Mouse (Mus musculus): ENCODE data around the gene Pheta2. TPM values are rescaled to one million over a fixed set of nuclear protein-coding genes. Genes with fewer than 3 reads are reported as not detected.

Gene Pheta2
- 1 to 10 TPM; 3.5 to 3.7 TPM for total RNA-seq (2021)
- long read RNA-seq, experiment 1, transcript Pheta2-201 (2 exons, 2,745 nt), result major isoform, 7 of 7 reads
- long read RNA-seq, experiment 1, partial matches to known transcripts, result 0 of 7 reads
- long read RNA-seq, experiment 1, other reads (novel, unspliced or antisense), result 0 of 7 reads
- long read RNA-seq, experiment 2, partial matches to known transcripts, result 0 of 3 reads
- long read RNA-seq, experiment 2, other reads (novel, unspliced or antisense), result 0 of 3 reads

DNA sequence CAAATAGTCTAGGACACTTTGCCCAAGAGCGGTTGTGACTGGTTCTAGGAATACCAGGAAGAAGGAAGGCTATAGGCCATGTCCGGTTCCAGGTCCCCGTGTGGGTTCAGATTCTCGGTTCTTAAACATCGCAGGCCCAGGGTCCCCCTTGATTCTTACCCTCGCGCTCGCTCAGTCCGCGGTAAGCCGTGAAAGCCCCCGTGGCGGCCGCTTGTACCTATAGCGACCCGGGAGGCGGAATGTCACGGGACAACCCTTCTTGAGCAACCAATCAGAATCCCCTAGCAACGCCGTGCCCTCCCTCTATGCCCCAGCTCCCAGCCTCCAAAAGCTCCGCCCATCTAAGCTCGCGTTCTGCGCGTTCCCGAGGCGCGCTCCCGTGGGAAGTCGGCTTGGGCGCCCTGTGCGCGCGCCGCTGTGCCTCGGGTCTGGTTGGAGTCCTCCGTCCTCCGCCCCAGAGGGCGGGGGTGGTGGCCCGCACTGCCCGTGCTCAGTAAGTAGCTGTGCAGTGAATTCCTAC is at the start of gene Pheta2, which contains the start of the genes Naga and Smdt1:
Pheta2 (plus strand) TSS at position 350 of the 520 bp plus-strand sequence.
Naga (minus strand) TSS at position 333 of the 520 bp plus-strand sequence.
Smdt1 (plus strand) TSS at position 367 of the 520 bp plus-strand sequence.
- DNase-seq, result peak; percentile 98

DNA sequence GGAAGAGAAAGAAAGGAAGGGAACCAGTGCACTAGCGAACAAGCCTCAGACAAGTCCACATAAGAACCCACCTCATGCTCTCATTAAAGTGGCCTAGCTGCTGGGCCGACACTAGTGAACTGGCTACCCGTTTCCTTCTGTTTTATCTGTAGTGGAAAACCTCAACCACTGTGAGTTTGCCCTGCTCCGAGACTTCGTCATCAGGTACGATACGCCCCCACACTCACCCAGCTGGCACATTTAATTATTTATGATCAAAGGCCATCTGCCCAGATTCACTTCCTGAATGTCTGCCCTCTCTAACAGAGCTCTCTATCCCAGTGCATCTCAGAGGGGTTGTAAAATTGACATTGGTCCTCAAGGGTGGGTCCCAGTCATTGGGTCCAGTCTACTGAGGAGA is 48.5 kb upstream of the Pheta2 start:
- no peak for DNase-seq

DNA sequence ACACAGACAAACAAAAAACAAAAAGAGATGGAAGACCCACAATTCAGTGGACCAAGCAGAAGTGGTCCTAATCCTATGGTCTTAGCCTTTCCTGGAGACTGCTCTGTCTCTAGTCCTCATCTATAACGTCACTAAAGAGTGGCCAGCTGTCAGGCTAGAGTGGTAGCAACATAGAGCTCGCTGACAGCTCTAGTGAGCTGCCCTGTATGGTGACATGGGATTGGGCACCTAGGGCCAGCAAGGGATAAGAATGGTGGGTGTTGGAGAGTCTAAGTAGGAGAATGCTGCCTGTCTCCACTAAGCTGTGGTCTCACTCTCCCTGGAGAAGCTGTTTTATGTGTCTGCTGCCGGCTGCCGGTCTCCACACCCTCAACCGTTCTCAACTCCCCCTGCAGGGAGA is 45.9 kb upstream of the Pheta2 start:
- DNase-seq, result no peak

DNA sequence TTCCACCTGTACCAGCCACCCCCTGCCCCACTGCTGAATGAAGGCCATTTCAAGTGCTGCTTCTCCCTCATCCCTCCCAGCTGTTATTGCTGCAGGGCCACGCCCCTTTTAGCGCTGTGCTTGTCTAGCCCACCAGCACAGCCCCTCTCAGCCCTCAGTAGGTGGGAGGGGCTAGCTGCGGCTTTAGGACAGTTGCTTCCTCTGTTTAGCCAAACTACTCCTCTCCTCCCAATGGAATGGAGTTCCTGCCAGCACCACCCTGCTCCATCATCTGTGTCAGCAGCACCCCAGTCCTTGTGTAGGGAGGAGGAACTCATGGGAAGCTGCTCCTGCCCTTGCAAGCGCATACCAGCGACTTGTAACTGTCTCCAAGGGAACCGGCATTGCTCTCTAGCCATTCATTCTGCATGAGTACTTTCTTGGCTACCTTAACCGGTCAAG is 45.5 kb upstream of the Pheta2 start:
- no peak for DNase-seq

DNA sequence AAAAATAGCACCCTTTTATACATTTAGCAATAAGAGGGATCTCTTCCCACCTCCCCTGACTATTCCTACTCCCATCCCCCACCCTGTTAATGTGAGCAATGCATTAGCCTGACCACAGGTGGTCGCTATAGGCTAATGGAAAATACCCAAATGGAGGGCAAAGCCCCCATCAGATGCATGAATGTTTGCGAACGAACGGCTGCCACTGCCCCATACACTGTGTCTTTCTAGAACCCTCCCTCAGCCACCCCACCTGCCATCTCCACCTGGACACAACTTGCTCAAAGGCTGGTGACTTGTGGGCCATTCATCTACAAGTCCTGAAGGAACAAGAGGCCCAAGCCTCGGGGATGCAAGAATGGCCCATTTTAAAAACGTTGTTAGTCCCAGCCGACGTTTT is 44.7 kb upstream of the Pheta2 start:
- DNase-seq, result no peak

DNA sequence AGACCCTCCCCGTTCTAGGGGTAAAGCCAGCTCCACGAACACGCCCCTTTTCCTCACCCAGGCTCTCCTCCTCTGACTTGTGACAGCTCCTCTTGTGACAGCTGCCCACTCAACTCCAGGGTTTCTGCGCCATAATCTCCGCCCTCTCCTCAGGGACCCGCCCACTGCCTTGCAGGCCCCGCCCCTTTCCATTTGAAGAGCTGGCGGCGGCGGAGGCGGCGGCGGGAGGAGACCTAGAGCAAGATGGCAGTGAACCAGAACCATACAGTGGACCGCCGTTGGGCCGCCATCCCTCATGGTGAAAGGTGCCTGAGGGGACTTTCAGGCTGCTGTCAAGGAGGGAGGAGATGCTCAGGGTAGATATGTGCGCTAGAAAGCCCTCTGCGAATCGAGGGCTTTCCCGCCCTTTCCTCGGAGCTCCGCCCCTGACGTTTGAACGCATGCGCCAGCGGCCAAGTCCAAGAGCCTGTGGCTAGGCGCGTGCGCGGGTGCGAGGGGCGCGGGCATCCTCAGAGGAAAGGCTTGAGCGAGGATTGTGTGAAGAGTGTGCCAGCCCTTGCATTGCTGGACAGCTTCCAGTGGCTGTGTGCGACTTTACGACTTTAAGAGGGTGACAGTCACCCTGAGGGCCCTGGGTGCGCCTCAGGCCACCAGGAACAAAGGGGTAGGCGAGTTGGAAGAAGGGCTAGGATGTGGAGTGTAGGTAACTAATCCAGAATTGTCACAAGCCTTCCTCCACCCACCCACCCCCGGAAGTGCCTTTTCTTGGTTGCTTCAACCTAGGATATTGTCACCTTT is 39.8 kb upstream of the Pheta2 start, which contains the start of gene Wbp2nl:
Wbp2nl (plus strand) TSS at position 191 of the 798 bp plus-strand sequence.
- no peak for DNase-seq

DNA sequence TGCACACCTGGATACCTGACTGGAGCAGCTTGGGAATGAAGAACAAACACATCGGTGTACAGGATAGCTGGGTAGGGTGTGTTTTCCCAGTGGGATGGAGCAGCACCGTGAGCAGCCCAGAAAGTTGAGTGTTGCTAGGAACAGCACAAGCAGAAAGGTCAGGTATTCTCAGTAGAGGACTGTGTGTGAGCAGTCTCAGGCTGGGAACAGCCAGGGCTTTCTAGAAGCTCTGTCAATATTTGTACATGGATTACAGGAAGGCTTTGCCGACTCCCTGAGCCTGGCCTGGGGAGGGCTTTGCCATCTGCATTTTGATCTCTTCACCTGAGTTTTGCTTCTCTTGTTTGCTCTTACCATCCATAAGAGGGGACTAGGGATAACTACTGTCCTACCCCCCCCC is 31.6 kb upstream of the Pheta2 start:
- DNase-seq, result no peak

DNA sequence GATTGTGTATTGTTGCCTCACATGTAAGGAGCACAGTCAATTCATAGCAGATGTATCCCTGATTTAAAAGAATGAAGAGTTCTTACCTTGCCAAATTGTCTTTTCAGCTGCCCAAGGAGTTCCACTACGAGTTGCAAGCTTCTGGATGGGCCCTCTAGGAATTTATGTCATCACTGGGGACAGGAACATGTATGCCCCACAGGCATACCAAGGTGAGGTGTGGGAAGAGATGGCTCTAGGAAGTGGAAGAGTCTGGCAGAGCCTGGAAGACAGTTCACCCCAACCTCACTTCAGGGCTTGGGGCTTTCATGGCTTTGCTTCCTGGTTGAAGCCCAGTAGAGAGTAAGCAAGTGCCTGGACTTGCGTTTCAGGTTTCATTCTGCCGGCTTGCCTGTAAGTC is 30.3 kb upstream of the Pheta2 start:
- DNase-seq, result no peak

DNA sequence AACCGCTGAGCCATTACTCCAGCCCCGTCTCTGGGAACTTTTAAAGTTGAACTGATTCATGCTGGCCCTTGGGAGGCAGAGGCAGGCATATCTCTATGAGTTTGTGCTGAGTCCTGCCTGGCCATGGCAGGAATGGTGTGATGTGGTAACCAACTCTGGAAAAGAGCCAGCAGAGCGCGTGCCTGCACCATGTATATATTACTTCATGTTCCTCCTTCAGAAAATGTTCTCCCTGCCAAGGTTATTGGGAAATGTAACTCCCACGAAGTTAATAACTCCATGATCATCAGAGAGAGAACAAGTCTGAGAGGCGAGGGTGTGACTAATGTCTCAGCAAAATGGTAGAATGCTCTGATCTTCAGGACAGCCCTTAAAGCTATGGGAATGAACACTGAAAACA is 20.9 kb upstream of the Pheta2 start:
- DNase-seq, result peak; percentile 50

DNA sequence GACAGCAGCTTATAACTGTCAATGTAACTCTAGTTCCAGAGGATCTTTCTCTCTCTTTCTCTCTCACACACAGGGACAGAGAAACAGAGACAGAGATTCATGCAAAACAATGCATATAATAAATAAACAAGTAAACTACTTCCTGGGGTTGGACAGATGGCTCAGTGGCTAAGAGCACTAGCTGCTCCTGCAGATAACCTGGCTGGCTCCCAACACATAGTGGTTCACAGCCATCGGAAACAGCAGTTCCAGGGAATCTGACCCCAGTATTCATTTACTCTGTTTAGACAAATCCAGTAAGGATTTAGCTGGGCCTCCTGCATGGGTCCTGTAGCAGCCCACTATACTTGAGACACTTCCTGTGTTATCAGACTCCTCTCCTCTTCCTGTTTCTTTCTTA is 19.1 kb upstream of the Pheta2 start:
- no peak for DNase-seq

DNA sequence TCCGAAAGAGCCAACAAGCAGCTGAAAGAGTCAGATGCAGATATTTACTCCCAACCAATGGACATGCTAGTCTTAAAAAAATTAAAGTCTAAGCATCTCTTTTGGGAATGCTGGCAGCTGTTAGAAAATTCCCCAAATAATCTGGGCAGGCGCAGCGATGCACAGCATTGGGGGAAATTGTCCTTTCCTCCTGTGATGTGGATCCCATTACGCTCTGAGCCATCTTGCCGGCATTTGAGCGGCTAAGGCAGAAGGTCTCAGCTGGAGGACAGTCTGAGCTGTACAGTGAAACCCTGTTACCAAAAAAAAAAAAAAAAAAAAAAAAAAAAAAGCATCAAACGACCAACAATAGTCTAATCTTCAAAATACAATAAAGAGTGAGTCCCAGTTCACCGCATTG is 16.5 kb upstream of the Pheta2 start:
- DNase-seq, result no peak

DNA sequence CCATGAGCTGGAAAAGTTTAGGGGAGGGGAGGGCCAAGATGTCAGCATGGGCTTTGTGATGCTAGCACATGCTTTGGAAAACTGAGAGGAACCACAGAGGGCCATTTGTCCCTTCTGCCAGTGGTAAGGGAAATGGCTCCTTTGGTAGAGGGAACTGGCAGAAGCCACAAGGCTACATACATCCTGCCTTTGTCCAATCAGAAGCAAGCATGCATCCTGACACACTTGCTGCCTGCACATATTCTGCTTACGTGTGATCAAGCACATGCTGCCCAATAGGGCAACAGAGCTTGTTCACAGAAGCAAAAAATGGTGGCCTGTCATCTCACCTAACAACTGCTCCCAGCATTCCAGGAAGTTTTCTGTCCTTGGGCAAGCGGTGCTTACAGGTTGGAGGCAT is 13.4 kb upstream of the Pheta2 start:
- no peak for DNase-seq

DNA sequence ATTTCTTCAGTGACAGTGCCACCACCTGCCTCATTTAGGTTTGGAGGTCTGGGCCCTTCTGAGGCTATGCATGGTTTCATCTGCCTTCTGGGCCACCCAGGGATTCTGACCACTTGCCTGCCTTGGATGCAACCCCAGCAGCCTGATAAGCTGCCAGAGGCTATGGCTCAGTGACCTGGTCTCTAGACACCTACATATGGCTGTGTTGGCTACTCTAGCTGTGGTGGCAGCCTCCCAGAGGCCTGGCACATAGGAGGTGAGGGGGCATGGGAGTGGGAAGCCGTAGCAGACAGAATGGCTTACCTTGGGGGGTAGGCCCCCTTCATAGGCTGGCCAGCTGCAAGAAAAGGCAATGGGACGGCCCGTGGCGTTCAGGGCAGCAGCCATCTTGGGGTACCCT is 3.5 kb upstream of the Pheta2 start:
- DNase-seq, result no peak

DNA sequence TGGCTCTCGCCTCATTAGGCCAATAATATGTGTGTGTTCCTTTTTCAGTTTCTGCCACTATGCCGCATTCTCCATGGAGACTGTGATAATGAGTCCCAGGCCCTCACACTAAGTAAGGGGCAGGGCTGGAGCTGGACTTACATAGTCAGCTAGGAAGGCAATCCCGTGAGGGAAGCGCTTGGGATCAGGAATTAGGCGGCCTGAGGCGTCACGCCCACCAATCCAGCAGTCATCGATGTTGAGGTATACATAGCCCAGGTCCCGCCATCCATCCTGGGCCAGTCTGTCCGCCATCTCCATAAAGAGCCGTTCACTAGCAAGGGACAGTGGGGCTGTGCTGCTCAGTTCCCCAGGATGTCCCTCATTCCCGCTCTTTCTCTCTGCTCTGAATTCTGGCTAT is 2.1 kb upstream of the Pheta2 start:
- DNase-seq, result no peak

DNA sequence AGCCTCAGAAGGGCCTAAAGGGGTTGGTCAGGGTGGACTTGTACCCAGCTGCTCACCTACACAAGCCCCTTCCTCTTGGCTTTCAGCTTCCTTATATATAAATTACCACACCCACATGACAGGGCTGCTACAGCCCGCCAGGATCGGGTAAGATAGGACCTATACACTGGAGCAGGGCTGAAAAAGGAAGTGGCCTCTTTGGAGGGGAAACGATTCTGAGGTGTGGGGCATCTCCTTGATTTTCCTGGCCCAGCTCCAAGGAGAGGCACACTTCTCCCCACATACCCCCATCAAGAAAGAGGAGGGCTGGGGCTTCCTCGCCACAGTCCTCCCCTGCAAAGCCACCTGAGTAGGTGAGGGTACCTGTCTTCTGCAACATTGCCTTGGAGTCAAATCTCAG is 867 bp upstream of the Pheta2 start:
- no peak for DNase-seq

DNA sequence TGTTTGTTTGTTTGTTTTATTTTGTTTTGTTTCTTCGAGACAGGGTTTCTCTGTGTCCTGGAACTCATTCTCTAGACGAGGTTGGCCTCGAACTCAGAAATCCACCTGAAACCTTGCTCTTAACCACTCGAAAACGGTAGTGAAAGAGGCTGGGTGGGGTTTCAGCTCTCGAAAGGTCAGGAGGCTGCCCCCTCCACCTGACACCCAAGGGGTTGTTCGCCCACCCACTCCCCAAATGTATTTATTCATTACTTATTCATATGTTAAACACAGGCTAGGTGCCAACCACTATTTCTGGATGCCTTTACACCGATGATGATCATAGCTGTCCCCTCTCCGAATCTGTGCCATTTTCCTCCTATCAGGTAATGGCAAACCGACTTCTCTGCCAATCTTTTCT is 408 bp downstream of the Pheta2 start:
- DNase-seq, result no peak

DNA sequence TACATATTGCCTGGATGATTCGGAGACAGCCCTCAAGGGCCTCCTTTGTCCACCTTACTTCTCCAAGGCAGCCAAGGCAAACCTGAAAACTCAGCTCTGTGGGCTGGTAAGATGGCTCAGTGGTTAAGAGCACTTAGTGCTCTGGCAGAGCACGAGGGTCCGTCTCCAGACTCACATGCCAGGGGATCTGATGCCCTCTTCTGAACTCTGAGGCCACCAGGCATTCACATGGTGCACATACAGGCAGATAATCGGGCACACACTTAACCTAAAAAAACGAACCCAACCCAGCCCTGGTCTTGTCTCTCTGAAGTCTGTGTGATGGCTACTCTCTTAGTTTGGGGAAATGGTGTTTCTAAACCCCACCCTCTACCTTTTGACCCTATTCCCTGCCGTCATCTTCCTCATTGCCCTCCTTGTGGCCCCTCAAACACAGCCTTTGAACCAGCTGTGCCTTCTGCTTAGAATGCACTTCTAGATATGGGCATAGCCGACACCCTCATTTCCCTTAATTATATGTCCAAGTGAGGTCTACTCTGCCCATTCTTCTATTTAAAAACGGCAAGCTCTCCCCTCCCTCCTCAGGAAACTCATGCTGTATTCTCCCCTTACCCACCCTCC is 1.0 kb downstream of the Pheta2 start:
- no peak for DNase-seq

DNA sequence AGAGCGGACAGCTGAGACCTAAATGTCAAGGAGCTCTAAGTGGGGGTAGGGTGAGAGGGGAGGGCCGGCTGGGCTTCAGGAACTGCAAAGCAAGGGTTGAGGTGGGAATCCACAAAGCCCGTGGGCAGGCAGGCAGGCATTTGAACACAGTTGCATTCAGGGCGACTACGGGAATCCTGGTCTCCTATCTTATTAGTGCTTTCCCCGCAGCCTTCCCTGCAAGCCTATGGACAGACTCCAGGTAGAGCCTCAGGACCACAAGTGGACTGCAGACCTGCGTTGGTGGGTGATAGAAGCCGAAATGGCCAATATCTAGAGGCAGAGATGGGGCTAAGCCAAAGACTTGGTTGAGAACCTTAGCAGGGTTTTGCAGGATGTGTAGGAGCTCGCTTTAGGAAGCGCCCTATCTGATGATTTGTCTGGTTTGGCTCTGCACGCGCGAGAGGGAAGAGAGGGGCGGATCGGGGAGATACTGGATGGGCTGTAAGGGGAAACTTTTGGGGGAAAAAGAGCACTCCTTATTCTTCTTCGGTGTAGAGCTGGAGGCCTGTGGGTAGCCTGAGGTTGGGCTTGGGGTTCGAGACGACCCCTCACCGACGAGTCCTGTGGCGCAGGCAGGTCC is 1.8 kb downstream of the Pheta2 start:
- DNase-seq, result no peak

DNA sequence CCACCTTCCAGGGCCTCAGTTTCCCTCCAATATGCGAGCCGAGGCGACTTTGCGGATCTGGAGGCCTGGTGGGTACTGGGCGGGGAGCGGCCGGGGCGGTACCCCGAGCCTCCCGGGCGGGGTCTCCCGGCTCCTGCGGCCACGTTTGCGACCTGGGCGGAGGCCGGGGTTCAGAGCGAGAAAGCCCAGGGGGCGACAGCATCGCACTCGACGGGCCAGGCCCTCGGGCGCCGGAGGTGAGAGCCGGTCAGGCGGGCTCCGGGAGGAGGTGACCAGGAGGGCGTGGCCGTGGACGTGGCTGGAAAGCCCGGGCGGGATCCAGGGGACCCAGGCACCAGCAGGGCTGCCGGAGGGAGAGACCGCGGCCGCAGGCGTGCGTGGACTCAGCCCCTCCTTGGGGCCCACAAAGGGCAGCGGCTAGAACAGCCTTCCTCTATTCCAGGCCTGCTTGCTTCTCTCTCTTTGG is 2.3 kb downstream of the Pheta2 start:
- DNase-seq, result peak; percentile 73

DNA sequence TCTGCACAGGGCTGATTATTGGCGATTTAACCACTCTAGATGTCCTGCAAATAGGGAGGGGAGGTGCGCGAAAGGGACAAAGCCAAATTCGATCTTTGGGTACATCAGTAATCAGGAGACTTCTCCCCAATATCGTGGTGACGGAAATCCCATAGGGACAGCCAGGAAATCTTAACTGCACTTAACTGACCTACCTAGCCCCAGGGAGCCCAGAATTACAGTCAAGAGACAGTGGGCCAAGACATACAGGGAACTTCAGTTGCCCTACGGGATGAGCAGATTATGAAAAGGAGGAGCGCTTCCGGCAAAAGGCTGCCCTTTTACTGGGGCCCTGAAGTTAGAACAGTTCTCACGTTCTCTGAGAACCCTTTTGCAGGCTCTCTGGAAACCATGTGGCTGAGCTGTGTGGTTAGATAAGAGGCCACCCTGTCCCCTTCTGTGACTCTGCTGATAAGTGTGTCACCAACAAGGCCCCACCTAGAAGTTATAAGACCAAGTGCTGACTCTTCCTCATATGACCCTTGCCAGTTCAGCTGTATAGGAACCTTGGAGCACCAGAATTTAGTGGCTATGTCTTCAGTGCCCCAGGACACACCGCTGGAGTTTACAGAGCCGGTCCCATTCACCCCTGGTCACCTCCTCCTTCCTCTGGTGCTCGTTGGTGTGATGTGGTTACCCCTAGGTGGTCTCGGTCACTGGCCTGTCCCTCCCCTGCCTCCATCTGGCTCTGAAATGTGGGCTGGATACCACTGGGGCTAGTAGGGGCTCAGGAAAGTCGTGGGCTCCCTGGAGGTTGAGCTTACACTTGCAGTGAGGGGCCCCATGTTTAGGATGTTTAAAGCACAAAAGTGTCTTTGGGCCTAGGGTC is 3.2 kb downstream of the Pheta2 start:
- no peak for DNase-seq

DNA sequence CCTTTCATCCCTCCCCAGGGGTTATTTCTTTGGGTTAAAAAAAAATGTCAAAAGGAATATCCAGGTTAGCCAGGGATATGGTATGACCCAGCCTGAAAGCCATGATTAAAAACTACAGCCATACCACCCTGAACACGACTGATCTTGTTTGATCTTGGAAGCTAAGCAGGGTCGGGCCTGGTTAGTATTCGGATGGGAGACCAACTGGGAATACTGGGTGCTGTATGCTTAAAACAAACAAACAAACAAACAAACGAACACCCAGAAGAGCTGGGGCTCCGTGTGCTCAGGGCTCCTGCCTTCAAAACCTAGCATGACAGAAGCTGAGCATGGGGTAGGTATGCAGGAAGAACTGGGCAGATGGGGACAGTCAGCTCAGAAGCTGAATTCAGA is 3.8 kb downstream of the Pheta2 start:
- DNase-seq, result no peak

All from adrenal gland, postnatal 10 days (tissue).